Mouse (Mus musculus): ENCODE results near the gene Sf3a2. TPM values are rescaled to one million over a fixed set of nuclear protein-coding genes. Genes with fewer than 3 reads are reported as not detected.
"Not testable (repeated sequence)": the region's sequence is repeated elsewhere in the genome, so short reads cannot be mapped to it uniquely, and the experiment has no call there.

The Sf3a2 gene
- polyA plus RNA-seq, 1 experiment, result 77.0 TPM

DNA sequence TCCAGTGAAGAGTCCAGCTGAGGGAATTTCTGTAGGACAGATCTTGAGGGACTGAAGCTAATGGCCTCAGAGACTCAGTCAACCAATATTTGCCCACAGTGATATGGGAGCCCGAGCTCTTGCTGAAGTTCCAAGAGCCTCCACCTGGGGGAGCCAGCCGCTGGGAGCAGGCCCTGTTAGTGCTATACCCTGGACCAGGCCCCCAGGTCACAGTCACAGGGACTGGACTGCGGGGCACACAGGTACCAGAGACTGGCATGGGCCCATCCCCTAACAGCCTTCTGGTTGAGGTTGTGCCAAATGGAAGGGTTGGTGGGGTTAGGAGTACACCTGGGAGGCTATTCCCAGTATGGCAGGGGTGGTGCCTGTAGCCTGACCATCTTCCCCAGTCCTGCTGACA, 7.9 kb downstream of the Sf3a2 start:
- DNase-seq (ENCODE audit: low read depth), result peak; percentile 52
- TF ChIP-seq POLR2A (IDR thresholded peaks at IDR 0.05; ENCODE audit: borderline replicate concordance, extremely low read depth, insufficient read depth, insufficient read length, poor library complexity, severe bottlenecking), result no peak
- TF ChIP-seq CTCF (IDR thresholded peaks at IDR 0.05; ENCODE audit: borderline replicate concordance, extremely low read depth, insufficient read depth, insufficient read length), result peak; percentile 76

DNA sequence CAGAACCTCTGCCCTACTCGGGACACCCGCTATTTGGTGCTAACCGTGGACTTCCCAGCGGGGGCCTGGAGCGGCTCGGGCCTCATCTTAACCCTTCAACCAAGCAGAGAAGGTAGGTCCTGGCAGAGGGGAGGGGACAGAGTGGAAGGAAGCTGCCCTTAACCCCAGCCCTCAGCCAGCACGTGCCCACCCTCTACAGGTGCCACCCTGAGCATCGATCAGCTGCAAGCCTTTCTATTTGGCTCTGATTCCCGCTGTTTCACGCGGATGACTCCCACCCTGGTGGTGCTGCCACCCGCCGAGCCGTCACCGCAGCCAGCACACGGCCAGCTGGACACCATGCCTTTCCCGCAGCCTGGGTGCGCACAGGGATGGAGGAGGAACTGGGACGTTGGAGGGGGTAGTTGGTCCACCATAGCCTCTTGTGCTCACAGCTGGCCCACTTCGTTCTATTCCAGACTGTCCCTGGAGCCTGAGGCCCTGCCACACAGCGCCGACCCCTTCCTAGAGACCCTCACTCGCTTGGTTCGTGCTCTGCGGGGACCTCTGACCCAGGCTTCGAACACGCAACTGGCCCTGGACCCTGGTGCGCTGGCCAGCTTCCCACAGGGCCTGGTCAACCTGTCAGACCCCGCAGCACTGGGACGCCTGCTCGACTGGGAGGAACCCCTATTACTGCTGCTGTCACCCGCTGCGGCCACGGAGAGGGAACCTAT, 8.5 kb downstream of the Sf3a2 start:
- DNase-seq (ENCODE audit: low read depth), result no peak
- no peak for TF ChIP-seq CTCF (IDR thresholded peaks at IDR 0.05; ENCODE audit: borderline replicate concordance, extremely low read depth, insufficient read depth, insufficient read length)
- TF ChIP-seq POLR2A (IDR thresholded peaks at IDR 0.05; ENCODE audit: borderline replicate concordance, extremely low read depth, insufficient read depth, insufficient read length, poor library complexity, severe bottlenecking), result no peak

DNA sequence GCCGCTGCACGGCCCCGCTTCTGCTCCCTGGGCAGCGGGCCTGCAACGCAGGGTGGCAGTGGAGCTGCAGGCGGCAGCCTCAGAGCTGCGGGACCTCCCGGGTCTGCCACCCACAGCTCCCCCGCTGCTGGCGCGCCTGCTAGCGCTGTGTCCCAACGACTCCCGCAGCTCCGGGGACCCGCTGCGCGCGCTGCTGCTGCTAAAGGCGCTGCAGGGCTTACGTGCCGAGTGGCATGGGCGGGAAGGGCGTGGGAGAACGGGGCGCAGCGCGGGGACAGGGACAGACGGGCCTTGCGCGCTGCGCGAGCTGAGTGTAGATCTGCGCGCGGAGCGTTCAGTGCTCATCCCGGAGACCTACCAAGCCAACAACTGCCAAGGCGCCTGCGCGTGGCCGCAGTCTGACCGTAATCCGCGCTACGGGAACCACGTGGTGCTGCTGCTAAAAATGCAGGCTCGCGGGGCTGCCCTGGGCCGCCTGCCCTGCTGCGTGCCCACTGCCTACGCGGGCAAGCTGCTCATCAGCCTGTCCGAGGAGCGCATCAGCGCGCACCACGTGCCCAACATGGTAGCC, 9.1 kb downstream of the Sf3a2 start:
- peak; percentile 94 for DNase-seq (ENCODE audit: low read depth)
- TF ChIP-seq POLR2A (IDR thresholded peaks at IDR 0.05; ENCODE audit: borderline replicate concordance, extremely low read depth, insufficient read depth, insufficient read length, poor library complexity, severe bottlenecking), result peak; percentile 21; the same call in 1 of the 2 replicates
- no peak for TF ChIP-seq CTCF (IDR thresholded peaks at IDR 0.05; ENCODE audit: borderline replicate concordance, extremely low read depth, insufficient read depth, insufficient read length)

DNA sequence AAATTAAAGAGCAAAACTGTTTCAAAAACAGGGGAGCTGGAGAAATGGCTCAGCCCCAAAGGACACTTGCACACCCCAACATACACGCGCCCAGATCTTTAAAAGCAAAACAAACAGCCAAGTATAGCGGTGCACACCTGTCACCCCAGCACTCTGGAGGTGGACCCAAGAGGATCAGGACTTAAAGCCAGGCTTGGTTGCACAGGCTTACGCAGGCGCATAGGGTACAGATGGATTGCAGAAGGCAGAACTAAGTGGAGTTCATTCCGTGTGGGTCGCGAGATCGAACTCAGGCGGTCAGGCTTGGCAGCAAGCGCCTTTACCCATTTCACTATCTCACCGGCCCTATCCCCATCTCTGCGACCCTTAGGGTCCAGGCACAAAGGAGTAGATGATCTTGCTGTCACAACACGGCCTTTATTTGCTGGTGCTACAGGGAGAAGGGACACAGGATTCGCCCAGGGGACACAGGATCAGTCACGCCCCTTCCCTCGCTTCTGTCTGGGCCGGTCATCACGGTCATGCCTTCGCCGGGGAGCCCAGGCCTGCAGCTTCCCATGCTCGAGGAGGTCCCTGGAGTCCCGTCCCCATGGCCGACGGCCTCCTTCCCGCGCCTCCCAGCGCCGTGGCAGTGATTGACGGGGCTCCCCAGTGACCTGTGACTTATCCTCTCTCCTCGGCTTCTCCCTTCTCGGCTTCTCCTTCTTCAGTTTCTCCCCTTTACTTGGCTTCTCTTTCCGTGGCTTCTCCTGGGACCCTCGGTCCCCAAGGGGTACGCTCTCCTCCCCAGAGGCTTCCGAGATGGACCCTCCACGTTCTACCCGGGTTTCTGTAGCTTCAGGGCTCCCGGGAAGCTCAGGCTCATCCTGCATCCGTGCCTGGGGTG, 10.3 kb downstream of the Sf3a2 start:
- TF ChIP-seq CTCF (IDR thresholded peaks at IDR 0.05; ENCODE audit: borderline replicate concordance, extremely low read depth, insufficient read depth, insufficient read length) (no peak), POLR2A (IDR thresholded peaks at IDR 0.05; ENCODE audit: borderline replicate concordance, extremely low read depth, insufficient read depth, insufficient read length, poor library complexity, severe bottlenecking) (no peak)
- no peak for DNase-seq (ENCODE audit: low read depth)

DNA sequence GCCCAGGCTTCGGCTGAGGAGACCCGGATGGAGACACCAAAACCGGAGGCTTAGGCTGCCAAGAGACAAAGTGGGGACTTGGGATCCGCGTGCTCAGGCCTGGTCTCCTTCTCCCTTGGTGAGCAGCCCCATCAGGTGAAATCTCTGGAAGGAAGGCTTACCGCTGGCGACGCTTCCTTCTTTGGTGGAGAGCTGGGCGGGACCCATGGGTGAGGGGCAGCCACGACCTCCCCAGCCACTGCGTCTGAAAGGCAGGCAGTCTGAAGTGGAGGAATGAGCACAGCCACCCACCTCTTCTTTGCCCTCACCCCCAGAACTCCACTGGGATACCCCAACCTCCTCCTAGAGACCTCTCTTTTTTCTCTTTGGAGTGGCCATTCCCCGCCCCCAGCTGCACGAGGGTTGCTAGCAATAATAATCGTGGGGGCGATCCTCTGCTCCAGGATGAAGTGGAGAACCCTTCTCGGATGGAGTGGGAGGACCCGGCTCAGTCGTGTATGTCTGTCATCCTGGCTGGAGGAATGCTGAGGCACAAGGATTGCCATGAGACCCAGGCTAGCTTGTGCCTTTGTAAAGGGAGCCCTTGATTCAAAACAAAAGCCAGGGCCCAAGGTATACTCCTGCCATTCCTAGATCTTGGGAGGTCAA, 11.1 kb downstream of the Sf3a2 start:
- DNase-seq (ENCODE audit: low read depth), result no peak
- TF ChIP-seq POLR2A (IDR thresholded peaks at IDR 0.05; ENCODE audit: borderline replicate concordance, extremely low read depth, insufficient read depth, insufficient read length, poor library complexity, severe bottlenecking), result no peak
- TF ChIP-seq CTCF (IDR thresholded peaks at IDR 0.05; ENCODE audit: borderline replicate concordance, extremely low read depth, insufficient read depth, insufficient read length), result no peak

DNA sequence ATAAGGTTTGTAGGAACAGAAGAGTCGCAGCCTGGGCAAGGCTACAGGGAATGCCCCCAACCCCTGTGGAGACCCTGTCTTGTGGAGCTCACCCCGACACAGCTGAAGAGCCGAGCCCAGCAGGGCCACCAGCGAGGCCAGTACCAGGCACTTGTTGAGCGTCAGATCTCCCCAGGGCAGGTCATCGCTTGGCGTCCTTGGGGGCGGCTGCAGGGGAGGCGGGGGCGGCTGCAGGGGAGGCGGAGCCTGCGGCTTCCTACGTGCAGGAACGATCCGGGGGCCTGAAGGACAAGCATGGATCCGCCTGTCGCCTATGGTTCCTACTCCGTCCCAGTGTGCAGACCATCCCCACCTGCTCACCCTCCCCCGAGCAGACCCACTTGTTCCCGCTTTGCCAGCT, 12.1 kb downstream of the Sf3a2 start:
- no peak for TF ChIP-seq POLR2A (IDR thresholded peaks at IDR 0.05; ENCODE audit: borderline replicate concordance, extremely low read depth, insufficient read depth, insufficient read length, poor library complexity, severe bottlenecking)
- no peak for TF ChIP-seq CTCF (IDR thresholded peaks at IDR 0.05; ENCODE audit: borderline replicate concordance, extremely low read depth, insufficient read depth, insufficient read length)
- no peak for DNase-seq (ENCODE audit: low read depth)

GRCm38 (mm10) chr10:80812391-80813041, 14.5 kb downstream of the Sf3a2 start:
- TF ChIP-seq POLR2A (IDR thresholded peaks at IDR 0.05; ENCODE audit: borderline replicate concordance, extremely low read depth, insufficient read depth, insufficient read length, poor library complexity, severe bottlenecking) (no peak), CTCF (IDR thresholded peaks at IDR 0.05; ENCODE audit: borderline replicate concordance, extremely low read depth, insufficient read depth, insufficient read length) (no peak)
- no peak for DNase-seq (ENCODE audit: low read depth)

DNA sequence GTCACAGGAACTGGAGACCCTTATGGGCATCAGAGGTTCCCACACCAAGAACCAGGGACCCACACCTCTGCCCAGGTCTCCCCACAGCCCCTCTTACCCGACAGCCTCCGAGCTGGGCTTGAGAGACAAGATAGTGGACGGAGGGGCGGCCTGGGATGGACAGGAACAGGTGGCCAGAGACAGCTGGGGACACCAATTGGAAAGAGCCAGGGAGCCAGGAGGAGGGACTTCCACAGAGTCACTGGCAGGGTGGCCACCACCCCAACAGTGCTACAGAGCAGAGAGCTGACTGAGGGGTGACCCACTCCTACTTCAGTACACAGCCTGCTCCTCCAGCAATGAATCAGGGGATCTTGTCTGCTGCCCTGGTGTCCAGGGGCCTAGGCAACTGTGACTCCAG, 15.4 kb downstream of the Sf3a2 start, which contains the start of gene Jsrp1:
Jsrp1 (minus strand) TSS at position 133 of the 400 bp plus-strand sequence.
- DNase-seq (ENCODE audit: low read depth), result no peak
- TF ChIP-seq POLR2A (IDR thresholded peaks at IDR 0.05; ENCODE audit: borderline replicate concordance, extremely low read depth, insufficient read depth, insufficient read length, poor library complexity, severe bottlenecking) (no peak), CTCF (IDR thresholded peaks at IDR 0.05; ENCODE audit: borderline replicate concordance, extremely low read depth, insufficient read depth, insufficient read length) (no peak)

- TF ChIP-seq CTCF (IDR thresholded peaks at IDR 0.05; ENCODE audit: borderline replicate concordance, extremely low read depth, insufficient read depth, insufficient read length), result no peak
- no peak for TF ChIP-seq POLR2A (IDR thresholded peaks at IDR 0.05; ENCODE audit: borderline replicate concordance, extremely low read depth, insufficient read depth, insufficient read length, poor library complexity, severe bottlenecking)
- DNase-seq (ENCODE audit: low read depth), result no peak
Observed at GRCm38 (mm10) chr10:80814800-80815199, 16.8 kb downstream of the Sf3a2 start.

GRCm38 (mm10) chr10:80816303-80816702, 18.3 kb downstream of the Sf3a2 start:
- not testable (repeated sequence) for DNase-seq (ENCODE audit: low read depth)

GRCm38 (mm10) chr10:80817164-80817563, 19.2 kb downstream of the Sf3a2 start:
- no peak for TF ChIP-seq CTCF (IDR thresholded peaks at IDR 0.05; ENCODE audit: borderline replicate concordance, extremely low read depth, insufficient read depth, insufficient read length)
- no peak for TF ChIP-seq POLR2A (IDR thresholded peaks at IDR 0.05; ENCODE audit: borderline replicate concordance, extremely low read depth, insufficient read depth, insufficient read length, poor library complexity, severe bottlenecking)
- DNase-seq (ENCODE audit: low read depth), result no peak

DNA sequence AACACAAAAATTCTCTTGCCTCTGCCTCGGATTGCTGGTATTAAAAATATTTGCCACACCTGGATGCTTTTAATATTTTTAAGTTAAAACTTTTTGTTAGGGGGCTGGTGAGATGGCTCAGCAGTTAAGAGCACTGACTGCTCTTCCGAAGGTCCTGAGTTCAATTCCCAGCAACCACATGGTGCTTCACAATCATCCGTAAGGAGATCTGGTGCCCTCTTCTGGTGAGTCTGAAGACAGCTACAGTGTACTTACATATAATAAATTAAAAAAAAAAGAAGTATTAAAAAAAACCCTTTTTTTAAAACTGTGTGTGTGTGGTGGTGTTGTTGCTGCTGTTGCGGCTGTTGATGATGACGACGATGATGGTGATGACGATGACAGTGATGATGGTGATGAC, 20.0 kb downstream of the Sf3a2 start:
- not testable (repeated sequence) for DNase-seq (ENCODE audit: low read depth)

Data from brain, embryonic 14.5 days (tissue).